Mouse (Mus musculus) kidney, postnatal 0 days (tissue): ENCODE measurements around the gene Elmo2. TPM values are rescaled to one million over a fixed set of nuclear protein-coding genes. Genes with fewer than 3 reads are reported as not detected.
A peak's percentile ranks its signal among the peaks of the same experiment; 100 is the strongest.

Experiments
- ATAC-seq: fragments of 200-750 bp; cut with Nextera tagmentation; replicated peaks from 2 replicates; pipeline ENCODE4 v1.8.0; 2017; ENCODE audit warnings: low read depth, moderate number of reproducible peaks, moderate TSS enrichment, moderate library complexity; ENCODE audit not compliant: low FRiP score
- DNase-seq: peaks from one replicate; pipeline ENCODE4 v3.0.0-alpha.2; 2016; ENCODE audit warnings: low spot score
- H3K27ac ChIP-seq: fragments of 300-500 bp; sonication (generic); 2 replicates; pipeline ENCODE4 v1.5.1; 2014; ENCODE audit warnings: mild to moderate bottlenecking
- H3K27me3 ChIP-seq: fragments of 300-500 bp; sonication (generic); 2 replicates; pipeline ENCODE4 v1.6.1; 2014; ENCODE audit warnings: low read length, mixed read lengths; ENCODE audit not compliant: insufficient read depth
- H3K36me3 ChIP-seq: fragments of 300-500 bp; sonication (generic); 2 replicates; pipeline ENCODE4 v1.6.1; 2014; ENCODE audit warnings: low read length, mixed read lengths; ENCODE audit not compliant: insufficient read depth
- H3K4me1 ChIP-seq: fragments of 300-500 bp; sonication (generic); replicated peaks from 2 replicates; pipeline ENCODE4 v1.6.1; 2014; ENCODE audit warnings: antibody characterized with exemption, low read length, mixed read lengths; ENCODE audit not compliant: insufficient read depth
- H3K4me2 ChIP-seq: fragments of 300-500 bp; sonication (generic); 2 replicates; pipeline ENCODE4 v1.6.1; 2014; ENCODE audit warnings: mild to moderate bottlenecking, low read length, moderate library complexity, mixed read lengths
- H3K4me3 ChIP-seq: fragments of 300-500 bp; sonication (generic); replicated peaks from 2 replicates; pipeline ENCODE4 v1.5.1; 2014; ENCODE audit warnings: low read depth, low read length
- H3K9ac ChIP-seq: fragments of 300-500 bp; sonication (generic); 2 replicates; pipeline ENCODE4 v1.6.1; 2014; ENCODE audit warnings: low read depth, low read length
- H3K9me3 ChIP-seq: fragments of 300-500 bp; sonication (generic); replicated peaks from 2 replicates; pipeline ENCODE4 v1.6.1; 2016; ENCODE audit warnings: low read length, inconsistent platforms, mixed read lengths
- CTCF ChIP-seq: IDR thresholded peaks from 2 replicates; pipeline ENCODE4 v1.5.1; 2016; ENCODE audit warnings: antibody characterized with exemption, low read depth, mild to moderate bottlenecking, moderate library complexity
- WGBS: fragments of 180-500 bp; shearing (Covaris S2); extraction: QIAGEN DNeasy Blood & Tissue Kit; methylation state at CpG from one replicate; pipeline ENCODE4 v1.1.7; 2014; 5-methylcytosine and 5-hydroxymethylcytosine counted together
- polyA plus RNA-seq: library from polyadenylated mRNA; unstranded; fragments of >200 nt; fragmentation: Nextera tagmentation; extraction: Ambion mirVana; gene quantifications from 2 replicates; pipeline ENCODE4 v1.2.1, GENCODE M21; 2015

The Elmo2 gene
- polyA plus RNA-seq, 1 experiment from 2014 or later = 51.5 TPM

DNA sequence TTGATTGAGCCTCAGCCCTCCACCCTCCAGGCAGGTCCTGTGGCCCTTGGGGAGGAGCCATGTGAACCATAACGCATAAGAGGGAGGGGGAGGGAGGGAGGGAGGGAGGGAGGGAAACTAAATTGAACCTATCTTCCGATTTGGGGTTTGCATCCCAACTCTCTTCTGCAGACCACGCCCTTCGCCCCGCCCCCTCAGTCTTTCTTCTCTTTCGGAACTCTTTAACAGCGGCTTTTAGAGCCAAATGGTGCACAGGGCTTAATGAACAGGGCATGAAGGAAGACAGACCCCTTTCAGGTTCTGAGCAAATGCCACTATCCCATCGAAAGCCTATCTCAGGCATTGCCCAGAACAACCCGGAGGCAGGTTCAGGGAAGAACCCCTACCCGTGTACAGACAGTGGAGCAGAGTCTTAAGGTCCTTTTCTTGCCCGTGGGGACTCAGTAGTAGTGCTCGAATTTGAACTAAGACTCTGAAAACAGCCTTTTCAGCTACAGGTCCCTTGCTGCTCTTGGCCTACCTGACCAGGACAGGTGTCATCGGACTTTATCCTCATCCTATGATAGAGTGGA is 41.7 kb upstream of the Elmo2 start:
- no peaks in the 10 kb centered on the region for H3K27me3 ChIP-seq
- H3K4me1 ChIP-seq = no peaks in the 10 kb centered on the region; the same call in 1 of the 2 replicates
- no peak overlapping the region for H3K9ac ChIP-seq
- no peak for TF ChIP-seq CTCF
- under 1% methylated on average over 13 of the region's 13 CpGs for WGBS
- H3K4me2 ChIP-seq = peak overlapping the region; percentile 46
- H3K9me3 ChIP-seq = no peaks in the 10 kb centered on the region
- H3K27ac ChIP-seq = no peak overlapping the region
- ATAC-seq (no peak), DNase-seq (peak; percentile 34)
- peak overlapping the region; percentile 6; the same call in 1 of the 2 replicates for H3K4me3 ChIP-seq
- H3K36me3 ChIP-seq = no peaks in the 10 kb centered on the region

DNA sequence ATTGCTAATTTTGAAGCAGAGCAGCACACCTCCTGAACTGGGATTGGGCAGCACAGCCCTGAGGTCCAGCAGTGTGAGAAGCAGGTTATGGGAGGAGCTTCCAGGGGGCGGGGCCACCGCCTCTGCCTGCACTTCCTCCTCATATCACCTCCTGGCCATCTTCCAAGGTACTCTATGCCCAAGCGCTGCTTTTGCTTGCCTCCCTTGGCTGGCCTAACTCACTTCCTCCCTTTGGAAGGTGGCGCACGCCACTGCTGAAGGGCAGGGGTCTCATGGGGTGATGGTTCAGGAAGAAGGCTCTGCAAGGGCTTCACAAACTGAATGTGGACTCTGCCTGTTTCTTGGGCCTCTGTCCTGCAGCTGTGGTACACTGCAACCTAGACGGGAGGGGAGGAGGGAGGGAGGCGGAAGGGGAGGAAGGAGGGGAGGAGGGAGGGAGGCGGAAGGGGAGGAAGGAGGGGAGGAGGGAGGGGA is 40.8 kb upstream of the Elmo2 start:
- ATAC-seq = peak; percentile 72
- 9% methylated on average over 5 of the region's 8 CpGs for WGBS
- no peak overlapping the region for H3K9ac ChIP-seq

DNA sequence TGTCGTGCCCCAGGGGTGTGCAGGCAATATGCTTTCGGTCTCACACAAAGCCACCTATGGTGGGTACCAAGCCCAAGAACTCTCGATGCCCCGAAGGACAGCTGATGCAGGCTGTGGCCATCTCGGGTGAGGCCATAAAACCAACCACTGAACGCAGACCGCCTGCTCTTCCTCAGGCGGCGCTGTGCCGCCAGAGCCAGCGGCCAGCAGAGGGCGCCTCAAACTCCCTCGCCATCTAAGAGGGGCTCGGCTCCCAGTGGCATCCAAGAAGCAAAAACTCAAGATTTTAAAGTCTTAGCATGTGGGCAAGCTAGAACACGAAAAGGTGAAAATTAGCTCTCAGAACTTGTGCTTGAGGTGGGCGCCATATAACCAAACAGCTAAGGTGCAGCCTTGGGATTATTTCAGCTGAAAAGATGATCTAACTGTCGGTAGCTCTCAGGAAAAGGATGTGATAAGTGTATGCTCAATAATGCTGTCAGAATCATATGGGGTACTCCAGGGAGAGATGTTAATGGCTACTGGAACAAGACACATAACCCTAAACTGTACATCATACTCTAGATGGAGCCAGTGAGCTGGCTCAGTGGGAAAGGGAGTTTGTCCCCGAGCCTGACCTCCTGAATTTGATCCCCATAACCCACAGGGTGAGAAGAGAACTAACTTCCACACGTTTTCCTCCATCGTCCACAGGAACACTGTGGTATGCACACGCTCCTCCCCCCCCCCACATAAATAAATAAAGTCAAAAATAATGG is 38.2 kb upstream of the Elmo2 start:
- Histone ChIP-seq H3K9ac (no peak overlapping the region), H3K27ac (no peak overlapping the region), H3K36me3 (no peaks in the 10 kb centered on the region), H3K27me3 (no peaks in the 10 kb centered on the region), H3K4me2 (peak overlapping the region; percentile 44), H3K9me3 (no peaks in the 10 kb centered on the region), H3K4me1 (no peaks in the 10 kb centered on the region; the same call in 1 of the 2 replicates), H3K4me3 (no peak overlapping the region)
- ATAC-seq = peak; percentile 46; the same call in 1 of the 2 replicates
- peak; percentile 85 for TF ChIP-seq CTCF
- 9% methylated on average over 21 of the region's 21 CpGs for WGBS
- DNase-seq = peak; percentile 74

More for the DNA sequence above, 40.8 kb upstream of the Elmo2 start:
- no peak for TF ChIP-seq CTCF
- Histone ChIP-seq H3K27me3 (no peaks in the 10 kb centered on the region), H3K27ac (no peak overlapping the region), H3K4me2 (0 out of 2 replicates have a peak overlapping the region, but pooled peaks have one; percentile 11), H3K9me3 (no peaks in the 10 kb centered on the region), H3K4me1 (no peaks in the 10 kb centered on the region; the same call in 1 of the 2 replicates), H3K4me3 (no peak overlapping the region), H3K36me3 (no peaks in the 10 kb centered on the region)
- DNase-seq = peak; percentile 62

DNA sequence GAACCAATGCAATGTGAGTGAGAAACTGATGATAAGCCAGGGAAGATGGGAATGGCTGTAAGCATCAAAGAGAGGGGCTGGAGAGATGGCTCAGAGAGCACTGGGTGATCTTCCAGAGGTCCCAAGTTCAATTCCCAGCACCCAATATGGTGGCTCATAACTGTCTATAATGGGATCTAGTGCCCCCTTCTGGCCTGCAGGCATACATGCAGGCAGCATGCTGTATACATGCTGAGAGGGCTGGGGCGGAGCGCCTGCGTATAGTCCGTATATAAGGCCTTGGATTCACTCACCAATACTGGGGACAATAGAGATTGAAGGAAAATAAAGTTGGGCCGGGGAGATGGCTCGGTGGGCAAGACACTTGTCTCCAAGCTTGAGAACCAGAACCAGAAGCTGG is 37.0 kb upstream of the Elmo2 start:
- Histone ChIP-seq H3K27ac (no peak overlapping the region), H3K27me3 (no peaks in the 10 kb centered on the region), H3K4me2 (no peak overlapping the region), H3K9ac (no peak overlapping the region), H3K36me3 (no peaks in the 10 kb centered on the region), H3K4me1 (no peaks in the 10 kb centered on the region; the same call in 1 of the 2 replicates), H3K4me3 (no peak overlapping the region), H3K9me3 (no peaks in the 10 kb centered on the region)
- ATAC-seq (no peak), DNase-seq (no peak)
- TF ChIP-seq CTCF = peak; percentile 26; the same call in 1 of the 2 replicates
- 91% methylated on average over 6 of the region's 6 CpGs for WGBS

DNA sequence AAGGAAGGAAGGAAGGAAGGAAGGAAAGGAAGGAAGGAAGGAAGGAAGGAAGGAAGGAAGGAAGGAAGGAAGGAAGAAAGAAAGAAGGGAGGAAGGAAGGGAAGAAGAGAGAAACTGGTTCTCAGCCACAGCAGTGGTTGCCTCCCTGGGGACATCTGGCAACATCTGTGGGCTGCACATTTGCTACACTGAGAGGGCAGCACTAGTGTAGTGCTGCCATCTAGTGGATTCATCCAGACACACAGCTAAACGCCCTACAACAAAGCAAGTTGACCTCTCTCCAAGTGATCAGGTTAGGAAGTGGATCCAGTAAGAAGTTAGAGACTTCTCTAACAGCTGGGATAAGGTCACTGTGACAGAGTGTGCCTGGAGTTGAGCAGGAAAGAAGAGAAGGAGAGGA is 34.6 kb upstream of the Elmo2 start:
- Histone ChIP-seq H3K27ac (no peak overlapping the region), H3K36me3 (no peaks in the 10 kb centered on the region), H3K9ac (no peak overlapping the region), H3K4me1 (no peaks in the 10 kb centered on the region), H3K27me3 (no peaks in the 10 kb centered on the region), H3K4me2 (no peak overlapping the region), H3K9me3 (no peaks in the 10 kb centered on the region), H3K4me3 (no peak overlapping the region)
- TF ChIP-seq CTCF = peak; percentile 91
- ATAC-seq (peak; percentile 35; the same call in 1 of the 2 replicates), DNase-seq (peak; percentile 87)
- WGBS = 0% methylated on average over 1 of the region's 1 CpGs

DNA sequence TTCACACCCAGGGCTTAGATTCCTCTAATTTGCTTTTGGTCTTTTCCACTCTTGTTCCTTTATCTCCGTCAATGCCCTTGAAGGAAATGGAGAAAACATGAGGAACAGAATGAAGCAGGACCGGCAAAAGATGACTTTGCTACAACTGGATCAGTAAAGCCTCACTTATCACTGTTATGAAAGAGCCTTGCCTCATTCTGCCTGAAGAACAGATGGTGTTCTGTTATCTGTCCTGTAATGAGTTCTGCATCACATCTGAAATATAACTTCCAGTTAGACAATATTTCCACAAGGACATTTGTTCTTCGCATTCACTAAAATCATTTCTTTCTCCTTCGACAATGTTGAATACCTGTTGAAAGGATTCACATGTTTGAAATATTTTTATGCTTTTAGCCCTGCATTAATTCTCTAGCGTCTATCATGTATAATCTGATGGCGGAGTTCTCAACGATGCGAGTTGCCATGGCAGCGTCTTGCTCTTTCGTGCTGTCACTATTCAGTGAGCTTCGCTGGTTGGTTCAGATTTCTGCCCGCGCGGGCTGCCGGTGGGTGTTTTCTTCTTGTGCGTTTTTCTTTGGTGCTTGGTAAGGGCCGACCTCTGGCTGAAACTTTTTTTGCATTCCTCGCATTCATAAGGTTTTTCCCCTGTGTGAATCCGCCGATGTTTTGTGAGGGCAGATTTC is 25.7 kb upstream of the Elmo2 start:
- Histone ChIP-seq H3K27ac (no peak overlapping the region), H3K4me3 (no peak overlapping the region), H3K4me2 (no peak overlapping the region), H3K4me1 (no peaks in the 10 kb centered on the region), H3K36me3 (no peaks in the 10 kb centered on the region), H3K27me3 (no peaks in the 10 kb centered on the region), H3K9ac (no peak overlapping the region), H3K9me3 (0 out of 2 replicates have a peak, but pooled peaks cover 6% of the 10 kb centered on the region)
- DNase-seq = no peak
- 94% methylated on average over 20 of the region's 20 CpGs for WGBS
- ATAC-seq = no peak
- TF ChIP-seq CTCF = no peak
